Mouse (Mus musculus) liver, embryonic 14.5 days (tissue): ENCODE measurements at regions not wholly inside any gene's neighbourhood (a gene's known extent, or its start where the extent isn't known, plus 50 kb on each side); places are given as distances from the start of the nearest gene placed in this dataset.

Experiments
- CTCF ChIP-seq: IDR thresholded peaks from 2 replicates; pipeline ENCODE4 v1.5.1; 2016; ENCODE audit warnings: antibody characterized with exemption, low read depth, control low read depth
- EP300 ChIP-seq: IDR thresholded peaks from 2 replicates; pipeline ENCODE4 v1.6.1; 2016; ENCODE audit warnings: antibody characterized with exemption, low read depth

GRCm38 (mm10) chr13:28545797-28546196, 288.5 kb downstream of the Gm11361 start:
- TF ChIP-seq CTCF: no peak
- TF ChIP-seq EP300: no peak
